Mouse (Mus musculus) heart, adult 9 months (tissue): ENCODE measurements around the gene Olfr479.
"Not testable (repeated sequence)": the region's sequence is repeated elsewhere in the genome, so short reads cannot be mapped to it uniquely, and the experiment has no call there.

Experiments used
- DNase-seq, 2 experiments: peaks; one replicate each; pipeline ENCODE4 v3.0.0; 2022; ENCODE audit warnings: low spot score in 2 of 2

Olfr479 gene

GRCm38 (mm10) chr7:108050393-108050792 lies at the start of gene Olfr479:
Olfr479 (plus strand) TSS chr7:108050693.
- DNase-seq, result no peak

GRCm38 (mm10) chr7:108014256-108014655 lies 36.2 kb upstream of the Olfr479 start:
- not testable (repeated sequence) for DNase-seq

GRCm38 (mm10) chr7:108033889-108034288 lies 16.6 kb upstream of the Olfr479 start, which contains the start of gene Olfr478:
Olfr478 (minus strand) TSS chr7:108033989.
- no peak for DNase-seq

GRCm38 (mm10) chr7:108067246-108067645 lies 16.8 kb downstream of the Olfr479 start, which contains the start of gene Olfr480:
Olfr480 (minus strand) TSS chr7:108067346.
- no peak for DNase-seq

- DNase-seq, result no peak
Observed at GRCm38 (mm10) chr7:108079555-108079954, 29.1 kb downstream of the Olfr479 start, which contains the start of gene Olfr481. Olfr481 (plus strand) TSS chr7:108079855.

GRCm38 (mm10) chr7:108097486-108097885 lies 47.0 kb downstream of the Olfr479 start, which contains the start of gene Olfr482:
Olfr482 (minus strand) TSS chr7:108097586.
- no peak for DNase-seq

GRCm38 (mm10) chr7:108100549-108100948 lies 50.1 kb downstream of the Olfr479 start, which contains the start of gene Olfr483:
Olfr483 (plus strand) TSS chr7:108100849.
- no peak for DNase-seq
